In the genomic region with DNA sequence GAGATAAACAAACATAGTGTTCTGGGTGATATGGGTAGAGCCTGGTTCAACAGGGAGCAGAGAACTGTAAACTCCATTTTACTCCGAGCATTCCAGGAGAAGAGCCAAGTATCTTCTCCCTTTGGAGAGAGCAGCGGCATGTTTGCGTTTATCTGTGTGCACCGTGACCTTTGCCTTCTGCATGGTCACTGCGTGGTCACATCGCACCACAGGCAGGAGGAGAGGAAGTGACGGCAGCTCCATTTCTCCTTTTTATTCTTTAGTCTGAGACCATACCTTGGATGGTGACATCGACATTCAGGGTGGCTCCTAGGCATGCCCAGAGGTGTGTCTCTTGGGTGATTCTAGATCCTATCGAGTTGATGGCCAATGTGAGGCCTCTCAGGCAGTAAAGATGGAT, we compare ENCODE assay signal across 17 mouse cellular contexts. TPM values are rescaled to one million over a fixed set of nuclear protein-coding genes. Genes with fewer than 3 reads are reported as not detected.
"Had no signal": no experiment of that assay in that cellular context is flagged by ENCODE, and none has a peak within 500 bp of the region (broad histone marks: within the 10 kb centered on the region; RNA-seq: fewer than 3 reads in every experiment).

No protein-coding gene starts in this region.

- DNase-seq: kidney, adult 2 months; kidney, postnatal 14 days; layer of hippocampus, postnatal 36 days; lung, adult 2 months; lung, postnatal 36 days; retina, postnatal 1 day; right cerebral cortex, postnatal 4 days; spleen, adult 18-20 months; thymus, adult 2 months; thymus, postnatal 25 days had no signal

- ATAC-seq: intestine, embryonic 16.5 days; lung, postnatal 0 days; midbrain, embryonic 16.5 days had no signal

RNA-seq across cellular contexts. Expression of gene Izumo1r, which starts 10.4 kb away (rescaled TPM):
- total RNA-seq: layer of hippocampus, adult 8-10 months; layer of hippocampus, postnatal 36 days; left cerebral cortex, adult 8-10 months; left cerebral cortex, postnatal 25 days had no signal

RNA-seq across cellular contexts. Expression of gene Gpr83, which starts 33.4 kb away (rescaled TPM):
- total RNA-seq: megakaryocyte-erythroid progenitor cell, adult 5-6 weeks had no signal
